Mouse (Mus musculus) brain, embryonic 14.5 days (tissue): ENCODE measurements around the gene Mllt10.

Source experiments
- CTCF ChIP-seq: fragments of 200-500 bp; IDR thresholded peaks from 2 replicates; pipeline ENCODE4 v1.5.1; 2012; ENCODE audit warnings: inconsistent platforms, mild to moderate bottlenecking, moderate library complexity, borderline replicate concordance; ENCODE audit not compliant: insufficient read depth, insufficient read length; ENCODE audit errors: extremely low read depth
- POLR2A ChIP-seq: fragments of 200-500 bp; IDR thresholded peaks from 2 replicates; pipeline ENCODE4 v1.6.1; 2012; ENCODE audit warnings: mild to moderate bottlenecking, inconsistent platforms, borderline replicate concordance; ENCODE audit not compliant: poor library complexity, insufficient read depth, insufficient read length, severe bottlenecking; ENCODE audit errors: extremely low read depth

DNA sequence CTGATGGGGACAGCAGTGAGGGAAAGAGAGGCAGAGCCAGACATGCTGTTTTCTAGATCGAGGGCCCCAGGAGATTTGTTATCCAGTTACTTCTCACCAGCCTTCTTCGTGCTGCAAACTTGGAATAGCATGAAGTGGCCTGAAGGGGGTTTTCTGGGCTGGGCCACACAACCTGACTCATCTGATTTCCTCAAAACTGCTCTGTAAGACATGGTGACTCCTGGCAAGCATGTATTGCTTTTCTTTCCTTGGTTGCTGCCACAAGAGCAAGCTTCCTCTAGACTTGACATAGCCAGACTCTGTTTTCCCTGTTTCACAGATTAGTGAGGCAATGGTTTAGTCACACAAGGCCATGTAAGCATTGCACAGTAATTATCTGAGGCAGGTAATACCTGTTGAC lies 159.0 kb downstream of the Mllt10 start:
- TF ChIP-seq POLR2A (no peak), CTCF (no peak)
